Mouse (Mus musculus) hindbrain, embryonic 16.5 days (tissue): ENCODE measurements at regions not wholly inside any gene's neighbourhood (a gene's known extent, or its start where the extent isn't known, plus 50 kb on each side); places are given as distances from the start of the nearest gene placed in this dataset.

Experiments used
- ATAC-seq: fragments of 200-750 bp; cut with Nextera tagmentation; 2 replicates; pipeline ENCODE4 v1.8.0; 2017; ENCODE audit warnings: moderate TSS enrichment, moderate library complexity
- H3K27ac ChIP-seq: fragments of 300-500 bp; sonication (generic); 2 replicates; pipeline ENCODE4 v1.5.1; 2014; ENCODE audit warnings: low read depth, mild to moderate bottlenecking, control low read depth, low read length, moderate library complexity
- H3K27me3 ChIP-seq: fragments of 300-500 bp; sonication (generic); replicated peaks from 2 replicates; pipeline ENCODE4 v1.6.1; 2014; ENCODE audit warnings: low read length; ENCODE audit not compliant: control insufficient read depth, insufficient read depth
- H3K36me3 ChIP-seq: fragments of 300-500 bp; sonication (generic); 2 replicates; pipeline ENCODE4 v1.6.1; 2014; ENCODE audit warnings: mild to moderate bottlenecking, low read length, moderate library complexity, mixed read lengths; ENCODE audit not compliant: control insufficient read depth, insufficient read depth
- H3K4me1 ChIP-seq: fragments of 300-500 bp; sonication (generic); 2 replicates; pipeline ENCODE4 v1.6.1; 2014; ENCODE audit warnings: low read depth, low read length; ENCODE audit not compliant: control insufficient read depth, insufficient read depth
- H3K4me2 ChIP-seq: fragments of 300-500 bp; sonication (generic); 2 replicates; pipeline ENCODE4 v1.6.1; 2014; ENCODE audit warnings: mild to moderate bottlenecking, low read length, control low read depth, moderate library complexity
- H3K4me3 ChIP-seq: fragments of 300-500 bp; sonication (generic); 2 replicates; pipeline ENCODE4 v1.5.1; 2014; ENCODE audit warnings: mild to moderate bottlenecking, low read length, control low read depth, moderate library complexity
- H3K9ac ChIP-seq: fragments of 300-500 bp; sonication (generic); 2 replicates; pipeline ENCODE4 v1.6.1; 2014; ENCODE audit warnings: low read depth, mild to moderate bottlenecking, control low read depth, low read length, moderate library complexity
- H3K9me3 ChIP-seq: fragments of 300-500 bp; sonication (generic); 2 replicates; pipeline ENCODE4 v1.6.1; 2014; ENCODE audit warnings: mild to moderate bottlenecking, low read length, moderate library complexity; ENCODE audit not compliant: control insufficient read depth
- WGBS: fragments of 180-500 bp; shearing (Covaris S2); extraction: QIAGEN DNeasy Blood & Tissue Kit; methylation state at CpG from one replicate; pipeline ENCODE4 v1.1.7; 2014; 5-methylcytosine and 5-hydroxymethylcytosine counted together

DNA sequence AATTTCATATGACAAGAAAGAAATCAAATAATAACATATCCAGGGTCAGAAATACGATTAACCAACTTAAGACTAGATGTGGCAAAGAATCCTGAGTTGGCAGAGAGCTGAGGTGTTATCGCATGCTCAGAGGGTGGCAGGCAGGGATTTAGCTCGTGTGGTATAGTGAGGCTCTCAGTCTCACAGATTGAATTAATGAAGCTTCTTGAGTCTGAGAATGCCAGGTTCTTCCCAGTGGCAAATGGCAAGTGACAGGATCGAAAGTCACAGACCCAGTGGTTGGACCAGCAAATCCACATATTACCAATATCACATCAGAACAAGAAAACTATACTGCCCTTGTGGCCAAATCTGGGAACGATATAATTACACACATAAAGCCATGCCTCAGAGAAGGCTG is 101.3 kb upstream of the Peli2 start:
- WGBS, result 76% methylated on average over 5 of the region's 5 CpGs
- H3K27me3 ChIP-seq, result no peaks in the 10 kb centered on the region
- H3K9ac ChIP-seq, result no peak overlapping the region
- H3K4me1 ChIP-seq, result no peaks in the 10 kb centered on the region
- H3K4me3 ChIP-seq, result no peak overlapping the region
- no peak overlapping the region for H3K27ac ChIP-seq
- ATAC-seq, result no peak
- H3K36me3 ChIP-seq, result no peaks in the 10 kb centered on the region
- H3K9me3 ChIP-seq, result no peaks in the 10 kb centered on the region
- no peak overlapping the region for H3K4me2 ChIP-seq

DNA sequence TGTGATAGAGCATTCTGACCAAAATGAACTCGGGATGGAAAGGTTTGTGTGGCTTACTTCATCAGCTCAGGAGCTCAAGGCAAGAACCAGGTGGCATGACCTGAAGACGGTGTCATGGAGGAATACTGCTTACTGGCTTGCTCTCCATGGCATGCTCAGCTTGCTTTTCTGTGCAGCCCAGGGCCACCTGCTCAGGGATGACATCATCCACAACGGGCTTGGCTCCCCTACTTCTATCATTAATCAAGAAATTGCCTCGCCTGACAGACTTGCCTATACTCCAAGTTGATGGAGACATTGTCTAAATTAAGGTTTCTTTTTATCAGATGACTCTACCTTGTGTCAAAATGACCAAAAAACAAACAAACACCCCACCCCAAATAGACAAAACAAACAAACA is 98.4 kb upstream of the Peli2 start:
- H3K4me1 ChIP-seq, result no peaks in the 10 kb centered on the region
- no peak overlapping the region for H3K9ac ChIP-seq
- H3K36me3 ChIP-seq, result no peaks in the 10 kb centered on the region
- no peak for ATAC-seq
- H3K27me3 ChIP-seq, result no peaks in the 10 kb centered on the region
- H3K4me3 ChIP-seq, result no peak overlapping the region
- H3K4me2 ChIP-seq, result no peak overlapping the region
- no peaks in the 10 kb centered on the region for H3K9me3 ChIP-seq
- no peak overlapping the region for H3K27ac ChIP-seq
- 80% methylated on average over 4 of the region's 4 CpGs for WGBS

DNA sequence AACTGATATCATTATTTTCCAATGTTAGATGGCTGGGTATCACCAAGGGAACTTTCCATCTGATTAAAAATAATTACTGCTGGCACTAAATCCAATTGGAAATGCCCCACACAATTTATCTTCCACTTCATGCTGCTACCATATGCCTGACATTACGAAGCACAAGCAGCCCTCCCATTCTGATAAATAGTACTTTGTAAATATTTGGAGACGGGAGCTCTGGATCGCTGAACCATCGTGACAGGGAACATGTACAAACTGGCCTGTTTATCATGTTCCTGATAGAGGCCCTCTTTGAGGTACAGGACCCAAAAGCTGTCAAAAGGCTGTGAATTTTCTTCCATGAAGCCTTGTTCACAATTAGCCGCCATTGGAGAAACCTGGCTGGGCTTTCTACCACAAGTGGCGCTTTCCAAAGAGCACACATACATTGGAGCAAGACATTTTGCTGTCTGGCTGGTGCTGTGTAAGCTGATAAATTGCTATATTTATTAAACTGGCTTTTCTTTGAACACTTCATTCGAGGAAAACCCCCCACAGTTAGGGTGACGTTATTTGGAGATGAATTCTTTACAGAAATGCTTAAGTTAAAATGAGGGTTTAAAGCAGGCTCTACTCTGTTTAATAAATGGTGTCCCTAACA is 96.5 kb upstream of the Peli2 start:
- WGBS, result 63% methylated on average over 8 of the region's 8 CpGs
- Histone ChIP-seq H3K4me3 (no peak overlapping the region), H3K27ac (no peak overlapping the region), H3K4me1 (no peaks in the 10 kb centered on the region), H3K4me2 (no peak overlapping the region), H3K36me3 (no peaks in the 10 kb centered on the region), H3K9ac (no peak overlapping the region), H3K27me3 (no peaks in the 10 kb centered on the region), H3K9me3 (no peaks in the 10 kb centered on the region)
- peak; percentile 65 for ATAC-seq

DNA sequence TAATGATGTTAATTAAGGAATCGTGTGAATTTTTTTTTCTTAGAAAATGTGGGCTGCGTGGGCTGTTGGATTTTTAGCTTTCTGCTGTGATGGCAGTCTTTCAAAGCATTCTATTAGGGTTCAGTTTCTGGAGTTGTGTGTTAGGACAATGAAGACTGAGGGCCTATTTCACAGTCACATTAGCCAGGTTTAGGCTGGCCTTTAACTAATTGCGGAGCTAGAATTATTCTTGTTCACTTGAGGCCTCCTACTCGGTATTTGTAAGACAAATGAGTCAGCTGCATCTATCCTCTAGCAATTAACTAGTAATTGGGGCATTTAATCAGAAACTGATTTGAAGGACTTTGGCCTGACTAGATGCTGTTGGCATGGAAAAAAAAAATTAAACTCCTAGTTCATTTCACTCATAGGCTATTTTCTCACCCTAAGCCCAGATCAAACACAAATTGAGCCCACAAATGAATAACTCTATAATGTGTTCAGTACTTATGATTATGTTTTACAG is 81.3 kb upstream of the Peli2 start:
- no peak overlapping the region for H3K9ac ChIP-seq
- no peak for ATAC-seq
- no peaks in the 10 kb centered on the region for H3K27me3 ChIP-seq
- H3K4me2 ChIP-seq, result no peak overlapping the region
- 57% methylated on average over 4 of the region's 4 CpGs for WGBS
- no peak overlapping the region for H3K27ac ChIP-seq
- no peak overlapping the region for H3K4me3 ChIP-seq
- no peaks in the 10 kb centered on the region for H3K4me1 ChIP-seq
- H3K9me3 ChIP-seq, result no peaks in the 10 kb centered on the region
- H3K36me3 ChIP-seq, result no peaks in the 10 kb centered on the region

DNA sequence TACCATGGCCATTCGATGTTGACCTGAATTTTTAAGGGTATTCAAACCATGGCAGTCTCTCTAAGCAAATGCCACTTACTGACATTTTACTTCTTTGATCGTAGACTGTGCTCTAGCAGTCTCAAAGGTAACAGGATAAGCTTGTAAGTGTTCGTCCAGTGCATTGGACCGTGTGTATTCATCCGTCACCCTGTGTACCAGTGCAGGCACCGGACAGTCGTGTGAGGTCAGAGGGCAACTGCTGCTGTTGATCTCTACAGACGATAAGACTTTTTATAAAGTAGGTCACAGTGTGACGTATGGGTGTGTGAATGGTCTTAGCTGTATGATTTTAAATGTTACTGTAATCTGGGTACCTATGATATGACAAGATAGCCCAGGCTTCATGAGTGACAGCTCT is 74.5 kb upstream of the Peli2 start:
- H3K4me2 ChIP-seq, result no peak overlapping the region
- no peak for ATAC-seq
- no peaks in the 10 kb centered on the region for H3K27me3 ChIP-seq
- no peaks in the 10 kb centered on the region for H3K9me3 ChIP-seq
- no peak overlapping the region for H3K9ac ChIP-seq
- no peak overlapping the region for H3K4me3 ChIP-seq
- 83% methylated on average over 9 of the region's 9 CpGs for WGBS
- H3K27ac ChIP-seq, result no peak overlapping the region
- H3K4me1 ChIP-seq, result no peaks in the 10 kb centered on the region
- H3K36me3 ChIP-seq, result no peaks in the 10 kb centered on the region

DNA sequence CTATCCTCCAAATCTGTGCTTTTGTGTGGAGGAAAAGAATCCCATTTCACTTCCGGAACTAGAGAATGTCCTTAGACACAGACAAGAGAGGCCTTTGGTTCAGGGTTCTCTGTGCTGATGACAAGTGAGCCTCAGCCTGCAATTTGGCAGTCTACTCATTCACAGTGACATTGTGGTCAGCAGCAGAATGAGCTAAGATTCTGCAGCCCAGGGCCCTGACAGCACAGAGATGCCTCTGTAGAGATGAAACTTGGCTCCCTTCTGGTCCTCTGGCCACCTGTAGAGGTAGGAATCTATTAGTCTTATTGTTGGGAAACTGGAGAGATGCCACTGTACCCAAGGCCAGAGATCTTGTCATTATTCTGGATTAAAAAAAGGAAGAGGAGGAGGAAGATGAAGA is 73.8 kb upstream of the Peli2 start:
- no peak overlapping the region for H3K9ac ChIP-seq
- WGBS, result 92% methylated on average over 1 of the region's 1 CpGs
- H3K4me1 ChIP-seq, result no peaks in the 10 kb centered on the region
- ATAC-seq, result no peak
- H3K9me3 ChIP-seq, result no peaks in the 10 kb centered on the region
- H3K4me2 ChIP-seq, result no peak overlapping the region
- no peak overlapping the region for H3K4me3 ChIP-seq
- H3K27me3 ChIP-seq, result no peaks in the 10 kb centered on the region
- no peaks in the 10 kb centered on the region for H3K36me3 ChIP-seq
- H3K27ac ChIP-seq, result no peak overlapping the region

DNA sequence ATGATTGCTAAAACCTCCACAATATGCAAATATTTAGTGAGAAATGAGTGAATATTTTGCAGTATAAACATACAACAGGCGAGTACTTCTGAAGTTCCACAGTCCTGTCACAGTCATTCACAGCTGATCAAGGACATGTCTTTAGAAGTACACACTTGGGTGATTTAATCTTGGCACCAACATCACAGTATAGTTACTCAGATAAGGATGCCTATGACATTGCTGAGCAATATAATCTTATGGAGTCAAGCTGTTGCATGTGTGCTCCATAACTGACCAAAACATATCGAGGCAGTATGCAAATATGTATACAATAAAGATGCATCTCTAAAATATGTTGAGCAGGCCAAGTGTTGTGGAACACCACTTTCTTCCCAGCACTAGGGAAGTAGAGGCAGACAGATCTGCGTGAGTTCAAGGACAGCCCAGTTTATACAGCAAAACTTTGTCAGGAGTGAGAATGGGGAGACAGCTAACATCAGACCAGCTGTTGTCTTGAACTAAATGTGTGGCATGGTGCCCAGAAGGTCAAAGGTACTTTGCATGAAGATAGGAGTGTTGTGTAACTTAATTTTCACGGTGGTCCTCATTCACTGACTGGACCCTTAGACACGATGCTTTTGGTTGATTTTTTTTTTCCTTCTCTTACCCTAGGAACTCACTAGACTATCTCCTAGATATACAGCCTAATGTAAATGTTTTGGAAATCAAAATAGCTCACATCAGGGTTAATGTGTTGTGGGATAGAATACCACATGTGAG is 70.7 kb upstream of the Peli2 start:
- no peak overlapping the region for H3K27ac ChIP-seq
- H3K4me2 ChIP-seq, result no peak overlapping the region
- no peak for ATAC-seq
- H3K9ac ChIP-seq, result no peak overlapping the region
- no peak overlapping the region for H3K4me3 ChIP-seq
- H3K4me1 ChIP-seq, result no peaks in the 10 kb centered on the region
- no peaks in the 10 kb centered on the region for H3K36me3 ChIP-seq
- H3K9me3 ChIP-seq, result no peaks in the 10 kb centered on the region
- H3K27me3 ChIP-seq, result no peaks in the 10 kb centered on the region
- WGBS, result 82% methylated on average over 5 of the region's 5 CpGs

DNA sequence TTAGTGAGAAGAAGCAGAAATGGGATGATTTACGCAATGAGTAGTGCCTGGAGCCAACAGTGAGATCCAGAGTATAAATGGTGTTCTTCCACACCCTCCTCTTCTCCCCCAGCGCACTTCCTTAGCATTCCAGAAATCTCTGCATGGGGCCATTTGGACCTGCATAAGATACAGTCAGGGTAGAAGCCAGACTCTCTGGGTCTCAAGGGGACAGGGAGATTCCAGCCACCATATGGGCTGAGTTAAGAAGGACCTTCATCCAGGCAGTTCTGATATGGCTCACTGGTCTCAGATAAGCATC is 70.2 kb upstream of the Peli2 start:
- H3K27me3 ChIP-seq, result no peaks in the 10 kb centered on the region
- no peak overlapping the region for H3K27ac ChIP-seq
- H3K4me2 ChIP-seq, result no peak overlapping the region
- H3K9ac ChIP-seq, result no peak overlapping the region
- 88% methylated on average over 2 of the region's 2 CpGs for WGBS
- H3K4me1 ChIP-seq, result no peaks in the 10 kb centered on the region
- no peak overlapping the region for H3K4me3 ChIP-seq
- H3K36me3 ChIP-seq, result no peaks in the 10 kb centered on the region
- ATAC-seq, result no peak
- no peaks in the 10 kb centered on the region for H3K9me3 ChIP-seq

DNA sequence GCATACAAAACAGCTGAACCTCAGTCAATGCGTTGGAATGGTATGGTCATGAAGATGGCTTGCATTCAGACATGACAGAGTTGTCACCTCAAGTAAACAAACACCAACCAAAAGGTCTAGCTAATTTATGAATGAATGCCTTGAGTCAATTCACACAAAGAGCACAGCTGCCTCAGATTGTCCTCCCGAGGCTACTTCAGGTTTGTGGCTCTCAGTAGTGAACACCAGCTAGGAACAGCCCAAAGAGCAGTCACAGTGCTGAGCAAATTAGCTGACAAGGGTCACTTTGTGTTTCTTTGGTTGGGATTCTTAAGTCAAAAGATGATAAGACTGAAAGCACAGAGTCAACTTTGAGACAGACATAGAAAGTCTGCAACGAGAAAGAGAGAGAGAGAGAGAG is 68.7 kb upstream of the Peli2 start:
- Histone ChIP-seq H3K4me2 (no peak overlapping the region), H3K9ac (no peak overlapping the region), H3K27ac (no peak overlapping the region), H3K36me3 (no peaks in the 10 kb centered on the region), H3K27me3 (no peaks in the 10 kb centered on the region), H3K9me3 (no peaks in the 10 kb centered on the region), H3K4me1 (no peaks in the 10 kb centered on the region), H3K4me3 (no peak overlapping the region)
- ATAC-seq, result peak; percentile 58; the same call in 1 of the 2 replicates
- 43% methylated on average over 3 of the region's 3 CpGs for whole genome bisulfite sequencing
